Comparison of ENCODE assay signal across 8 mouse cellular contexts in genomic region chr3:73053451-73053931, GRCm38 (mm10). TPM values are rescaled to one million over a fixed set of nuclear protein-coding genes. Genes with fewer than 3 reads are reported as not detected.
DNase-seq lines count a peak whose midpoint lies in the region; ATAC-seq lines count a peak whose summit lies in the region.

No protein-coding gene starts in this region.

- peaks cover 27% of the 10 kb centered on the region for H3K27me3 ChIP-seq in lung, embryonic 16.5 days (ENCODE audit: control insufficient read depth, insufficient read depth, low read depth, low read length)
- no peaks in the 10 kb centered on the region for H3K27me3 ChIP-seq in hindbrain, embryonic 14.5 days (ENCODE audit: control insufficient read depth, insufficient read depth, low read length)
- peaks cover 27% of the 10 kb centered on the region for H3K27me3 ChIP-seq in midbrain, embryonic 12.5 days

- no peak overlapping the region for H3K27ac ChIP-seq in lung, embryonic 16.5 days (ENCODE audit: low read length)
- peak overlapping the region; percentile 85 for H3K27ac ChIP-seq in hindbrain, embryonic 14.5 days
- H3K27ac ChIP-seq in midbrain, embryonic 12.5 days (replicated peaks) = peak overlapping the region; percentile 31

- peak overlapping the region; percentile 55 for H3K4me2 ChIP-seq in lung, embryonic 16.5 days (ENCODE audit: low read depth, low read length)
- peak overlapping the region; percentile 75 for H3K4me2 ChIP-seq in hindbrain, embryonic 14.5 days (replicated peaks)
- peak overlapping the region; percentile 70 for H3K4me2 ChIP-seq in midbrain, embryonic 12.5 days (replicated peaks)

- H3K4me1 ChIP-seq in lung, embryonic 16.5 days (replicated peaks; ENCODE audit: control insufficient read depth, insufficient read depth, low read length) = no peaks in the 10 kb centered on the region
- H3K4me1 ChIP-seq in hindbrain, embryonic 14.5 days (replicated peaks; ENCODE audit: control insufficient read depth, insufficient read depth, low read length) = peaks cover 18% of the 10 kb centered on the region
- H3K4me1 ChIP-seq in midbrain, embryonic 12.5 days = 0 out of 2 replicates have a peak, but pooled peaks cover 4% of the 10 kb centered on the region

- no peaks in the 10 kb centered on the region for H3K9me3 ChIP-seq in lung, embryonic 16.5 days (ENCODE audit: control insufficient read depth, low read length)
- no peaks in the 10 kb centered on the region for H3K9me3 ChIP-seq in hindbrain, embryonic 14.5 days (ENCODE audit: control insufficient read depth, low read length)
- no peaks in the 10 kb centered on the region for H3K9me3 ChIP-seq in midbrain, embryonic 12.5 days

- peak overlapping the region; percentile 43 for H3K4me3 ChIP-seq in lung, embryonic 16.5 days (ENCODE audit: low read length)
- peak overlapping the region; percentile 49 for H3K4me3 ChIP-seq in hindbrain, embryonic 14.5 days (replicated peaks; ENCODE audit: low read length)
- peak overlapping the region; percentile 47 for H3K4me3 ChIP-seq in midbrain, embryonic 12.5 days

- no peaks in the 10 kb centered on the region for H3K36me3 ChIP-seq in lung, embryonic 16.5 days (ENCODE audit: control insufficient read depth, insufficient read depth, low read length)
- peaks cover 28% of the 10 kb centered on the region for H3K36me3 ChIP-seq in hindbrain, embryonic 14.5 days (replicated peaks; ENCODE audit: control insufficient read depth, insufficient read depth)
- no peaks in the 10 kb centered on the region for H3K36me3 ChIP-seq in midbrain, embryonic 12.5 days

- under 1% methylated on average over 26 of the region's 26 CpGs for WGBS in lung, embryonic 16.5 days
- WGBS in hindbrain, embryonic 14.5 days = under 1% methylated on average over 26 of the region's 26 CpGs
- WGBS in midbrain, embryonic 12.5 days = under 1% methylated on average over 26 of the region's 26 CpGs

- ATAC-seq in lung, embryonic 16.5 days (ENCODE audit: low read depth) = no peak
- peak; percentile 85 for ATAC-seq in hindbrain, embryonic 14.5 days (ENCODE audit: low FRiP score)
- peak; percentile 87 for ATAC-seq in midbrain, embryonic 12.5 days (ENCODE audit: low FRiP score, low read depth)

- peak; percentile 6 for DNase-seq in adrenal gland, postnatal 25 days
- DNase-seq in adrenal gland, postnatal 36 days = no peak
- no peak for DNase-seq in lung, adult 18-20 months
- peak; percentile 62 for DNase-seq in hindbrain, embryonic 14.5 days (ENCODE audit: low spot score)
- no peak for DNase-seq in urinary bladder, postnatal 10 days (ENCODE audit: low spot score)
- no peak for DNase-seq in adrenal gland, postnatal 14 days

- no peak overlapping the region for H3K9ac ChIP-seq in lung, embryonic 16.5 days (ENCODE audit: low read length)
- peak overlapping the region; percentile 75 for H3K9ac ChIP-seq in hindbrain, embryonic 14.5 days
- H3K9ac ChIP-seq in midbrain, embryonic 12.5 days (replicated peaks) = peak overlapping the region; percentile 54

RNA-seq across cellular contexts. Expression of gene Slitrk3, which starts 4.1 kb away (rescaled TPM):
- total RNA-seq in adrenal gland, postnatal 25 days (2021) = not detected in 2 replicates
- total RNA-seq in adrenal gland, postnatal 36 days (2021) = not detected
- polyA plus RNA-seq in lung, embryonic 16.5 days (2015; fragmentation: Nextera tagmentation; extraction: Ambion mirVana) = 0.13 and 0.14 TPM in 2 replicates
- 11.9 and 14.2 TPM in 2 replicates for polyA plus RNA-seq in hindbrain, embryonic 14.5 days (2014; fragmentation: Nextera tagmentation; extraction: Ambion mirVana)
- 4.6 and 5.5 TPM in 2 replicates for polyA plus RNA-seq in midbrain, embryonic 12.5 days (2016; fragmentation: Nextera tagmentation; extraction: Ambion mirVana)
- total RNA-seq in adrenal gland, postnatal 14 days (2021) = 0.11 TPM in 1 of 2 replicates, not detected in the other

Comparison
In these comparisons a context has a peak if more than half of its experiments do, and no peak if none do; other contexts are left out.
1. DNase-seq: peak in adrenal gland, postnatal 25 days (single experiment) and hindbrain, embryonic 14.5 days (single experiment); none in adrenal gland, postnatal 36 days (0 of 2), lung, adult 18-20 months (0 of 2), urinary bladder, postnatal 10 days (single experiment) and adrenal gland, postnatal 14 days (single experiment).
2. Peak in every context shown above with its lines, with median percentiles within 50 percentile points of each other: H3K4me2 ChIP-seq and H3K4me3 ChIP-seq.